Mouse (Mus musculus) erythroblast, embryonic 14.5 days (primary cell): Measurements from ENCODE around the gene 4930556J24Rik.

ENCODE experiments used
- GATA1 ChIP-seq: IDR thresholded peaks from 2 replicates; pipeline ENCODE4 v1.6.1; 2012; ENCODE audit warnings: low read length, inconsistent platforms, mixed read lengths
- TAL1 ChIP-seq: IDR thresholded peaks from 3 replicates; pipeline ENCODE4 v1.6.1; 2012; ENCODE audit warnings: low read length, inconsistent platforms, mixed read lengths

DNA sequence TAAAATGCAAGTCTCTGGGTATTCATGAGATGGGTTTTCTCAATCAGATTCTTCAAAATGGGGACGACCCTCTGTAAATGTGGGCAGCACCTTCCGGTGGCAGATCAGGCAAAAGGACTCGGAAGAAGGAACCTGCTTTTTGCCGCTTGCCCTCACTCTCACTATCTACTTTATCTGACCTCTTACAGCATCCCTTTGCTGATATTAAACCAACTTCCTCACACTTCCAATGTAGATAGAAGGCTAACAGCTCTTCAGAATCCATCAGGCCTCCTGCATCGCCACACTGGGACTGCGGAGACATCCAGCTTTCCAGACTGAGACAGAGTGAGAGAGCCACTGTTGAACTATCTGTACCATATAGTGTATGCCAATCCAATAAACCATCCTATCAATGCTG lies 53.8 kb downstream of the 4930556J24Rik start:
- no peak for TF ChIP-seq GATA1
- no peak for TF ChIP-seq TAL1
